Mouse (Mus musculus): ENCODE results near the gene Nt5c1b. TPM values are rescaled to one million over a fixed set of nuclear protein-coding genes. Genes with fewer than 3 reads are reported as not detected.
A peak's percentile ranks its signal among the peaks of the same experiment; 100 is the strongest.

The Nt5c1b gene
- polyA plus RNA-seq (2016; fragmentation: Nextera tagmentation; extraction: Ambion mirVana): not detected in 2 replicates

DNA sequence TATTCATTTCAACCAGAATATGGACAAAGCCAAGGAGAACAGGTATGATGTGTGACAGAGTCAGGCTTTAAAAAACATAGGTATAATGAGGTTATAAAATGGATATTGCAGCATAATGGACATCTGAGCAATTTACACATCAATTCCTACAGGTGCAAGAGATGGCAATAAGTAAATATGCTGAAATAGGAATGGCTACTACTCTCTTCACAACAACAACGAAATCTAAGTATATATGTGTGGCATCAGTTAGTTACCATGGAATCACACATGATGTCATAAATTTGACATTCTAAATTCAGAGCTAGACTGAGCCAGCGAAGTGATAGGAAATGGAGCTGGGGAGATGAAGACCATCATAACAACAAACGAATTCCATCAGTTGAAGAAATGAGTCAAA, at the start of gene Nt5c1b:
Gene Nt5c1b (plus strand): TSS at position 301 of the 400 bp plus-strand sequence.
- no peaks in the 10 kb centered on the region for H3K4me1 ChIP-seq
- no peaks in the 10 kb centered on the region for H3K36me3 ChIP-seq (replicated peaks)
- no peak within 1 kb of the TSS for H3K27ac ChIP-seq
- no peak for ATAC-seq (ENCODE audit: low FRiP score)
- no peaks in the 10 kb centered on the region for H3K9me3 ChIP-seq
- WGBS: 77% methylated on average over 3 of the region's 3 CpGs
- H3K9ac ChIP-seq: no peak within 1 kb of the TSS
- H3K27me3 ChIP-seq: no peaks in the 10 kb centered on the region
- no peak within 1 kb of the TSS for H3K4me2 ChIP-seq
- no peak within 1 kb of the TSS for H3K4me3 ChIP-seq (replicated peaks)

- Histone ChIP-seq H3K27ac (no peak overlapping the region), H3K27me3 (no peaks in the 10 kb centered on the region), H3K4me1 (no peaks in the 10 kb centered on the region), H3K4me2 (no peak overlapping the region), H3K36me3 (replicated peaks) (no peaks in the 10 kb centered on the region), H3K4me3 (replicated peaks) (no peak overlapping the region), H3K9ac (no peak overlapping the region), H3K9me3 (no peaks in the 10 kb centered on the region)
- no peak for ATAC-seq (ENCODE audit: low FRiP score)
- WGBS: 88% methylated on average over 10 of the region's 10 CpGs
Observed at GRCm38 (mm10) chr12:10327651-10328050, 42.1 kb upstream of the Nt5c1b start.

DNA sequence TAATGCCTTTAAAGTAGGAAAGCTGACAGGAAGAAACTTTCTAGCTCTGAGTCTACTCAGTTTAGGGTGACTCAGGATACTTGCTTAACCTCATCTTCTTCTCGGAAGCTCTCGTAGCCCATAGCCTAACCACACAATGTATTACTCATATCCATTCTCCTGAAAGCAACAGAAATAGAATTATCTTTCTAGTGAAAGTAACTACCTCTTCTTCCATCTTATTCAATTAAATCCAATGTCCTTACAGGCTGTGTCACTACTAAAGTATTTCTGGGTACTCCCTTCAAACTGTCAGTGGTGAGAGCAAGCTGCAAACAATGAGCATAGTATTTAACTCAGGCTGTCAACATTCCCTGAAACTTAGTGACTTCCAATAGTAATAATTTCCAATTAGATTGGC, 40.3 kb upstream of the Nt5c1b start:
- no peak overlapping the region for H3K4me3 ChIP-seq (replicated peaks)
- no peaks in the 10 kb centered on the region for H3K4me1 ChIP-seq
- no peaks in the 10 kb centered on the region for H3K27me3 ChIP-seq
- ATAC-seq (ENCODE audit: low FRiP score): no peak
- H3K36me3 ChIP-seq (replicated peaks): no peaks in the 10 kb centered on the region
- no peak overlapping the region for H3K27ac ChIP-seq
- H3K4me2 ChIP-seq: no peak overlapping the region
- H3K9me3 ChIP-seq: no peaks in the 10 kb centered on the region
- no peak overlapping the region for H3K9ac ChIP-seq
- WGBS: 94% methylated on average over 2 of the region's 2 CpGs

GRCm38 (mm10) chr12:10340604-10341003, 29.2 kb upstream of the Nt5c1b start:
- Histone ChIP-seq H3K4me1 (no peaks in the 10 kb centered on the region), H3K36me3 (replicated peaks) (no peaks in the 10 kb centered on the region), H3K27me3 (no peaks in the 10 kb centered on the region), H3K4me3 (replicated peaks) (no peak overlapping the region), H3K4me2 (no peak overlapping the region), H3K27ac (no peak overlapping the region), H3K9ac (no peak overlapping the region), H3K9me3 (no peaks in the 10 kb centered on the region)
- ATAC-seq (ENCODE audit: low FRiP score): no peak
- 95% methylated on average over 5 of the region's 5 CpGs for WGBS

DNA sequence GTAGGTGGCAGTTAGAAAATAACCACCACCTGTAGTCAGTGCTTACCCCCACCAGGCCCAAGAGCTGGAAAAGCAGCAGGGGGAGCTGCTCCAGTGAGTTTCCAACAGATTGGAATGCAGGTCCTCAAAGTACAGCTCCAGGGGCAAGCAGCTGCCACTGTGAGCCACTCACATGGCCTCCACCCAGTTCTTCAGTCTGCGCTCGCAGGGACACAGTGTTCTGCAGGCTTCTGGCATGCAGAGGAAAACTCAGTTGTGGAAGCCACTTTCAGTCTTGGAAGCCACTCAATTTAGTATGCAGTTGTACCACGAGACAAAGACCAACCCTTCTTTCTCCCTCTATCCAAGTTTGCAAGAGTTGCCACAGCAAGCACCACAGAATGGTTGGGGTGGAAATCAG, 19.1 kb upstream of the Nt5c1b start:
- H3K4me1 ChIP-seq: no peaks in the 10 kb centered on the region
- H3K36me3 ChIP-seq (replicated peaks): no peaks in the 10 kb centered on the region
- H3K9me3 ChIP-seq: no peaks in the 10 kb centered on the region
- no peak overlapping the region for H3K9ac ChIP-seq
- H3K27me3 ChIP-seq: no peaks in the 10 kb centered on the region
- no peak overlapping the region for H3K27ac ChIP-seq
- H3K4me2 ChIP-seq: no peak overlapping the region
- H3K4me3 ChIP-seq (replicated peaks): no peak overlapping the region
- 59% methylated on average over 3 of the region's 3 CpGs for WGBS
- ATAC-seq (ENCODE audit: low FRiP score): no peak

- Histone ChIP-seq H3K27me3 (no peaks in the 10 kb centered on the region), H3K36me3 (replicated peaks) (no peaks in the 10 kb centered on the region), H3K4me1 (no peaks in the 10 kb centered on the region), H3K9me3 (no peaks in the 10 kb centered on the region), H3K4me3 (replicated peaks) (no peak overlapping the region), H3K9ac (no peak overlapping the region), H3K27ac (no peak overlapping the region), H3K4me2 (no peak overlapping the region)
- WGBS: 69% methylated on average over 6 of the region's 6 CpGs
- no peak for ATAC-seq (ENCODE audit: low FRiP score)
Observed at GRCm38 (mm10) chr12:10357756-10358155, 12.0 kb upstream of the Nt5c1b start.

DNA sequence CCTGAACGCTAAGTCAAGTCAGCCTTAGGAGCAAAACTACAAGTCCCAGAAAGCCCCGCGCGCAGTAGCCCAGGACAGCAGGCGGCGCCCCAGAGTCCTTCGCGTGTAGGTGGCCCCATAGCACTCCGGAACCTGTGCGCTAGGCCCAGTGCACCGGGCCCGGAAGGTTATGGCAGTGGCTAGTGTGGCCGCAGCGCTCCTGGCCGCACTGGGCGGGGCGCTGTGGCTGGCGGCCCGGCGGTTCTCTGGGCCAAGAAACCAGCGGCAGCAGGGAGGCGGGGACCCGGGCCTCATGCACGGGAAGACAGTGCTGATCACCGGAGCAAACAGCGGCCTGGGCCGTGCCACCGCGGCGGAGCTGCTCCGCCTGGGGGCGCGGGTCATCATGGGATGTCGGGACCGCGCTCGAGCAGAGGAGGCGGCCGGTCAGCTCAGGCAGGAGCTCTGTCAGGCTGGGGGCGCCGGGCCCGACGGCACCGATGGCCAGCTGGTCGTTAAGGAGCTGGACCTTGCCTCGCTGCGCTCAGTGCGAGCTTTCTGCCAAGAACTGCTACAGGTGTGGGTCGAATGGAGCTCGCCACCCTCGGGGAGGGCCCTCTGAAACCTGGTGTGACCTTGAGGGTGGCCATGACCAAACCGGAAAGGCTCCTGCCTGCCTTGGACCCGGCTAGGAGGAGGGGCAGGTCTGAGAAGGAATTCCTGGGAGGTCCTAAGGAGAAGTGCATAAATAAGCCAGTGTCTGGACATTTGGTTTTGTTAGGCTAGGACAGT, 21.1 kb downstream of the Nt5c1b start, which contains the start of gene Rdh14:
Gene Rdh14 (plus strand): TSS at position 102 of the 771 bp plus-strand sequence.
- Histone ChIP-seq H3K27ac (peak within 1 kb of the TSS; percentile 84), H3K4me3 (replicated peaks) (peak within 1 kb of the TSS; percentile 80), H3K27me3 (no peaks in the 10 kb centered on the region), H3K4me2 (peak within 1 kb of the TSS; percentile 67), H3K9ac (peak within 1 kb of the TSS; percentile 84), H3K36me3 (replicated peaks) (no peaks in the 10 kb centered on the region; the same call in 1 of the 2 replicates), H3K9me3 (no peaks in the 10 kb centered on the region), H3K4me1 (peaks cover 9% of the 10 kb centered on the region)
- WGBS: under 1% methylated on average over 53 of the region's 53 CpGs
- ATAC-seq (ENCODE audit: low FRiP score): peak; percentile 98

- H3K4me3 ChIP-seq (replicated peaks): no peak overlapping the region
- H3K27me3 ChIP-seq: no peaks in the 10 kb centered on the region
- no peak overlapping the region for H3K9ac ChIP-seq
- no peak for ATAC-seq (ENCODE audit: low FRiP score)
- no peaks in the 10 kb centered on the region for H3K9me3 ChIP-seq
- H3K27ac ChIP-seq: no peak overlapping the region
- H3K4me2 ChIP-seq: no peak overlapping the region
- WGBS: 79% methylated on average over 1 of the region's 1 CpGs
- H3K36me3 ChIP-seq (replicated peaks): no peaks in the 10 kb centered on the region
- no peaks in the 10 kb centered on the region for H3K4me1 ChIP-seq
Observed at GRCm38 (mm10) chr12:10400788-10401187, 31.0 kb downstream of the Nt5c1b start.

DNA sequence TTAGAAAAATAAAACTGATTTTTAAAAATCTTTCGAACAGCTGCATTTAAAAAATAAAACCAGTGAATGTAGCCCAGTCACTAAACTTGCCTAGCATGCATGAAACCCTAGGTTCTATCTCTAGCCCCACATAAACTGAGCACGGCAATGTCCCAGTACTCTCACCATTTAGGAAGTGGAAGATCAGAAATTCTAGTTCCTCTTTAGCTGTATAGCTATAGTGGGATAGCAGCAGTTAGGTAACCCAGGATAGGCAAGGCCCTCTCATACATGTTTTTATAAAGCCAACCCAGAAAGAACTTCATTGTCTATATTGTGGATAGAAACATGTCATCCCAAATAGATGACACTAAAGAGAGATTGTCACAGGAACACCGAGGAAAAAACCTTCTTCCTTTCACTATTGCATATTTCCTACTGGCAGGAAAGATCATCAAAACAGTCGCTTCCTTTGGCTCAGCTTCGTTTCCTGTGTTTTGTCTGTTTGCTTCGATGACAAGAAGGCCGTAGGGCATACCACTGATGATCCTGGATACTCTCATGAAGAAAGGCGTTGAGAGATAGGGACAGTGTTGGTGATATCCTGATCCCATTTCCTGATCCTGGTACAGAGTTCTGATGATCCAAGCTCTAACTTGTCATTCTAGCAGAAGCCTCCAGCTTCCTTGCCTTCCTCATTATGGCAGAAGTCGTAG, 32.8 kb downstream of the Nt5c1b start:
- H3K27ac ChIP-seq: no peak overlapping the region
- ATAC-seq (ENCODE audit: low FRiP score): no peak
- no peaks in the 10 kb centered on the region for H3K36me3 ChIP-seq (replicated peaks)
- no peaks in the 10 kb centered on the region for H3K27me3 ChIP-seq
- H3K4me1 ChIP-seq: no peaks in the 10 kb centered on the region
- WGBS: 90% methylated on average over 9 of the region's 9 CpGs
- H3K4me3 ChIP-seq (replicated peaks): no peak overlapping the region
- H3K9ac ChIP-seq: no peak overlapping the region
- no peak overlapping the region for H3K4me2 ChIP-seq
- H3K9me3 ChIP-seq: no peaks in the 10 kb centered on the region

DNA sequence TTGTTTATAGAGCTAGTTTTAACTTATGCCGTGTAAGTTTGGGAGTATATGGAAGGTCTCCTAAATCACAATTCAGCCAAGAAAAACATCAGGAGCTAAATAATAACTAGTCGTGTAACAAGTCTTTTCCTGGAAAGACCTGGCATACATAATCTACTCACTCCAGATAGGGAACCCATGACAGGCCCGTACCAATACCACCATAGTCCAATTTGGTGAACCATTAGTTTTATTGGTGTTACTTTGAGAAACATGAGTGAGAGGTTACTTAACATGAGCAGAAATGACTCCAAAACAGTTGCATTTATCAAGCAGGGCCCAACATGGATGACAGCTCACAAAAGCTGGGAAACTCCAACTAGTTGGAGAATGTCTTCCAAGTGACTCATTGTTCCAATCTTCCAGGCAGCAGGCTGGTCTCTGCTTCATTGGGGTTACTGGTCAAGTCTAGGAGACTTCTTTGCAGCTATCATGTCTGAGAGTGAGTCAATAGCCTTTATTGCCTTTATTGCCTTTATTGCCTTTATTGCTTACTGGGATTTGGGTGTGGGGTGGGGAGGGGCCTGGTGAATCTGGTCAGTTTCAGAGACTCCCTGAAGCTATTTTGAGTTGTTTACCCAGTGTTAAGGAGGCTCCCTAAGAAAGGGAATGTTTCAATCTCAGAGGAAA, 40.9 kb downstream of the Nt5c1b start:
- Histone ChIP-seq H3K9me3 (no peaks in the 10 kb centered on the region), H3K9ac (no peak overlapping the region), H3K4me1 (no peaks in the 10 kb centered on the region), H3K36me3 (replicated peaks) (no peaks in the 10 kb centered on the region), H3K4me2 (no peak overlapping the region), H3K27me3 (no peaks in the 10 kb centered on the region), H3K27ac (no peak overlapping the region), H3K4me3 (replicated peaks) (no peak overlapping the region)
- ATAC-seq (ENCODE audit: low FRiP score): no peak
- 91% methylated on average over 3 of the region's 3 CpGs for WGBS

DNA sequence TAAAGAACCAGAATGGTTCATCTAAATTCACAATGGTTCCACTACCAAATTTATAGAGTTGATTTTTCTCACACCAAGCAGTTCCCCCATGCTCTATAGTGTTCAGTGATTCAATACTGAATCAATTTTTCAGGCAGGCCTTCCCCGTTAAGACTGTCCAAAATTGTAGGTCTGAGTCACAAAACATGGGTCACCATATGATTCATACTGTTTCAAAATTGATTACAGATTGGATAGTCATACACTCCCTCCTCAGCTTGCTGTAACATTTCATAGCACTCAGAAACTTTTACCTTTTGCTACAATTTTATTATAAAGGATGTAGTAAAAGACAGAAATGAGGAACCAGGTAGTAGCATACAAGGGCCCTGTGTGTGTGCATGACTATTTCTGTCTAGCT, 41.7 kb downstream of the Nt5c1b start:
- no peak for ATAC-seq (ENCODE audit: low FRiP score)

DNA sequence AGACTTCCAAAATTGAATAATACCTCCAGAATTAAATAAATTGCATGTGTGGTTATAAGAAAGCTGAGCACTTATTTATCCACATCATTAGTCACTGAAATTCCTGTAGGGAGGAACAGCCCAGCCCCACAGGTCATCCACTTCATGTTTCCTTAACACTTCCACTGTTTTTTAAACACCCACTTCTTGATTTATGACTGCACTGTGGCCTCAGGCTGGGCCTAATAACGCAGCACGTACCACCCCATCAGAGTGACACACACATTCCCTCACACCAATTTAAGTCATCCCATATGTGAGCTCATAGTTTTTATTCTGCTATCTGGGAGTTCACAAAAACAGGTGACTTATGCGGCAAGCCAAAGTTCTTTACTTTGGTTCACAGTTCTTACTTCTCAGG, 52.6 kb downstream of the Nt5c1b start:
- Histone ChIP-seq H3K36me3 (replicated peaks) (no peaks in the 10 kb centered on the region), H3K9me3 (no peaks in the 10 kb centered on the region), H3K9ac (no peak overlapping the region), H3K4me3 (replicated peaks) (no peak overlapping the region), H3K4me2 (no peak overlapping the region), H3K27ac (no peak overlapping the region), H3K4me1 (no peaks in the 10 kb centered on the region), H3K27me3 (no peaks in the 10 kb centered on the region)
- 84% methylated on average over 3 of the region's 3 CpGs for WGBS
- no peak for ATAC-seq (ENCODE audit: low FRiP score)

More for the DNA sequence above, 41.7 kb downstream of the Nt5c1b start:
- Histone ChIP-seq H3K4me2 (no peak overlapping the region), H3K36me3 (replicated peaks) (no peaks in the 10 kb centered on the region), H3K27me3 (no peaks in the 10 kb centered on the region), H3K9ac (no peak overlapping the region), H3K4me3 (replicated peaks) (no peak overlapping the region), H3K4me1 (no peaks in the 10 kb centered on the region), H3K27ac (no peak overlapping the region), H3K9me3 (no peaks in the 10 kb centered on the region)
- WGBS: 88% methylated on average over 1 of the region's 1 CpGs

Data from forebrain, embryonic 12.5 days (tissue).